Mouse (Mus musculus): ENCODE data around the gene Mgat3.

DNA sequence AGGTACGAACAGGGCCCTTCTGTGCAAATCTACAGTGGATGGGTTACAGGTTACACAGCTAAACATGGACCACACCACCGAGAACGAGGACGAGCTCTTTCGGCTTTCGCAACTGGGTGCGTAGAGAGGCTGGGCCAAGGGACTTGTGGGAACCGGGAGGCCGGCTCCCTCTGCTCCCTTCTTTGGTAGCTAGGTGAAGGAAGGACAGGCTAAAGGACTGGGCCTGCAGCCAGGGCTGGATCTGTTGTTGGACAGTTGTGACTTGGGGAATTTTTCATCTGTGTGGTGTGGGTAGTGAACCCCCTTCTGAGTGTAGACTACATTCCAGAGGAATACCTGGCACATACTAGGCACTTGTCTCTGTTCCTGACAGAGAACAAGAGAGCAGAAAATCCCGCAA lies 20.9 kb upstream of the Mgat3 start:
- no peak for TF ChIP-seq POLR2A (IDR thresholded peaks at IDR 0.05; ENCODE audit: extremely low read depth, insufficient read depth, low read length)
- TF ChIP-seq CTCF (IDR thresholded peaks at IDR 0.05; ENCODE audit: extremely low read depth, insufficient read depth, low read length), result no peak

Data from cortical plate, adult 2 months (tissue).